Mouse (Mus musculus) hindbrain, embryonic 11.5 days (tissue): ENCODE results near the gene Ndufaf7. TPM values are rescaled to one million over a fixed set of nuclear protein-coding genes. Genes with fewer than 3 reads are reported as not detected.

ENCODE experiments used
- ATAC-seq: fragments of 200-750 bp; cut with Nextera tagmentation; 2 replicates; pipeline ENCODE4 v1.8.0; 2017; ENCODE audit warnings: mild to moderate bottlenecking, moderate TSS enrichment, moderate library complexity; ENCODE audit not compliant: low FRiP score
- DNase-seq: peaks from one replicate; pipeline ENCODE4 v3.0.0-alpha.2; 2015; ENCODE audit warnings: low spot score
- H3K27ac ChIP-seq: fragments of 300-500 bp; sonication (generic); 2 replicates; pipeline ENCODE4 v1.5.1; 2014; ENCODE audit warnings: mild to moderate bottlenecking, low read depth, low read length
- H3K27me3 ChIP-seq: fragments of 300-500 bp; sonication (generic); 2 replicates; pipeline ENCODE4 v1.6.1; 2014; ENCODE audit warnings: mild to moderate bottlenecking, low read length, moderate library complexity, mixed read lengths; ENCODE audit not compliant: control insufficient read depth, insufficient read depth
- H3K36me3 ChIP-seq: fragments of 300-500 bp; sonication (generic); 2 replicates; pipeline ENCODE4 v1.6.1; 2014; ENCODE audit warnings: mild to moderate bottlenecking, low read length, moderate library complexity, mixed read lengths; ENCODE audit not compliant: control insufficient read depth, insufficient read depth
- H3K4me1 ChIP-seq: fragments of 300-500 bp; sonication (generic); replicated peaks from 2 replicates; pipeline ENCODE4 v1.6.1; 2014; ENCODE audit warnings: low read length, mixed read lengths; ENCODE audit not compliant: control insufficient read depth, insufficient read depth
- H3K4me2 ChIP-seq: fragments of 300-500 bp; sonication (generic); replicated peaks from 2 replicates; pipeline ENCODE4 v1.6.1; 2014; ENCODE audit warnings: mild to moderate bottlenecking, low read depth, low read length
- H3K4me3 ChIP-seq: fragments of 300-500 bp; sonication (generic); 2 replicates; pipeline ENCODE4 v1.5.1; 2014; ENCODE audit warnings: low read depth, low read length
- H3K9ac ChIP-seq: fragments of 300-500 bp; sonication (generic); 2 replicates; pipeline ENCODE4 v1.6.1; 2014; ENCODE audit warnings: low read depth, low read length
- H3K9me3 ChIP-seq: fragments of 300-500 bp; sonication (generic); 2 replicates; pipeline ENCODE4 v1.6.1; 2016; ENCODE audit warnings: low read length; ENCODE audit not compliant: control insufficient read depth
- WGBS: fragments of 180-500 bp; shearing (Covaris S2); extraction: QIAGEN DNeasy Blood & Tissue Kit; methylation state at CpG from one replicate; pipeline ENCODE4 v1.1.7; 2014; 5-methylcytosine and 5-hydroxymethylcytosine counted together
- polyA plus RNA-seq: library from polyadenylated mRNA; unstranded; fragments of >200 nt; fragmentation: Nextera tagmentation; extraction: Ambion mirVana; gene quantifications from 2 replicates; pipeline ENCODE4 v1.2.1, GENCODE M21; 2014

Ndufaf7 gene
- polyA plus RNA-seq, 1 experiment from 2014 or later, result 54.3 TPM

GRCm38 (mm10) chr17:78983166-78983565 lies 46.2 kb downstream of the Ndufaf7 start:
- Histone ChIP-seq H3K36me3 (no peaks in the 10 kb centered on the region), H3K9ac (no peak overlapping the region), H3K27me3 (no peaks in the 10 kb centered on the region), H3K4me3 (no peak overlapping the region), H3K9me3 (no peaks in the 10 kb centered on the region), H3K4me1 (no peaks in the 10 kb centered on the region), H3K4me2 (no peak overlapping the region), H3K27ac (no peak overlapping the region)
- no peak for ATAC-seq
- WGBS, result 97% methylated on average over 8 of the region's 8 CpGs
- DNase-seq, result no peak

- 80% methylated on average over 3 of the region's 3 CpGs for WGBS
- no peaks in the 10 kb centered on the region for H3K36me3 ChIP-seq
Measured at GRCm38 (mm10) chr17:78983736-78984135, 46.8 kb downstream of the Ndufaf7 start.

GRCm38 (mm10) chr17:78989015-78989414 lies 52.1 kb downstream of the Ndufaf7 start:
- Histone ChIP-seq H3K27me3 (no peaks in the 10 kb centered on the region), H3K9ac (no peak overlapping the region), H3K4me1 (no peaks in the 10 kb centered on the region), H3K4me2 (no peak overlapping the region), H3K27ac (no peak overlapping the region), H3K9me3 (no peaks in the 10 kb centered on the region), H3K4me3 (no peak overlapping the region), H3K36me3 (no peaks in the 10 kb centered on the region)
- DNase-seq (no peak), ATAC-seq (no peak)
- WGBS, result 79% methylated on average over 8 of the region's 8 CpGs

More at GRCm38 (mm10) chr17:78983736-78984135, 46.8 kb downstream of the Ndufaf7 start:
- Histone ChIP-seq H3K27ac (no peak overlapping the region), H3K4me2 (no peak overlapping the region), H3K27me3 (no peaks in the 10 kb centered on the region), H3K9me3 (no peaks in the 10 kb centered on the region), H3K9ac (no peak overlapping the region), H3K4me1 (no peaks in the 10 kb centered on the region), H3K4me3 (no peak overlapping the region)
- ATAC-seq (no peak), DNase-seq (no peak)

GRCm38 (mm10) chr17:78991549-78991948 lies 54.6 kb downstream of the Ndufaf7 start:
- H3K4me2 ChIP-seq, result no peak overlapping the region
- no peaks in the 10 kb centered on the region for H3K4me1 ChIP-seq
- 97% methylated on average over 2 of the region's 2 CpGs for WGBS
- H3K27me3 ChIP-seq, result no peaks in the 10 kb centered on the region
- H3K36me3 ChIP-seq, result no peaks in the 10 kb centered on the region
- H3K27ac ChIP-seq, result no peak overlapping the region
- DNase-seq (no peak), ATAC-seq (no peak)
- no peaks in the 10 kb centered on the region for H3K9me3 ChIP-seq
- H3K9ac ChIP-seq, result no peak overlapping the region
- H3K4me3 ChIP-seq, result no peak overlapping the region

- no peaks in the 10 kb centered on the region for H3K36me3 ChIP-seq
- H3K4me1 ChIP-seq, result no peaks in the 10 kb centered on the region
- no peak for DNase-seq
- no peak overlapping the region for H3K9ac ChIP-seq
- no peaks in the 10 kb centered on the region for H3K27me3 ChIP-seq
- no peak overlapping the region for H3K4me2 ChIP-seq
- H3K4me3 ChIP-seq, result no peak overlapping the region
- ATAC-seq, result no peak
- no peaks in the 10 kb centered on the region for H3K9me3 ChIP-seq
- no peak overlapping the region for H3K27ac ChIP-seq
- WGBS, result 87% methylated on average over 9 of the region's 9 CpGs
Measured at GRCm38 (mm10) chr17:78992303-78993027, 55.5 kb downstream of the Ndufaf7 start.

- Histone ChIP-seq H3K27ac (no peak overlapping the region), H3K4me2 (no peak overlapping the region), H3K9me3 (no peaks in the 10 kb centered on the region), H3K36me3 (no peaks in the 10 kb centered on the region), H3K4me3 (no peak overlapping the region), H3K9ac (no peak overlapping the region), H3K27me3 (no peaks in the 10 kb centered on the region), H3K4me1 (no peaks in the 10 kb centered on the region)
- 68% methylated on average over 2 of the region's 2 CpGs for WGBS
- DNase-seq, result no peak
- no peak for ATAC-seq
Measured at GRCm38 (mm10) chr17:78993670-78994069, 56.7 kb downstream of the Ndufaf7 start.

GRCm38 (mm10) chr17:78994382-78994781 lies 57.4 kb downstream of the Ndufaf7 start:
- Histone ChIP-seq H3K4me1 (no peaks in the 10 kb centered on the region), H3K9ac (no peak overlapping the region), H3K4me2 (no peak overlapping the region), H3K9me3 (no peaks in the 10 kb centered on the region), H3K27me3 (no peaks in the 10 kb centered on the region), H3K27ac (no peak overlapping the region), H3K36me3 (no peaks in the 10 kb centered on the region), H3K4me3 (no peak overlapping the region)
- WGBS, result 90% methylated on average over 8 of the region's 8 CpGs
- ATAC-seq (no peak), DNase-seq (no peak)

- Histone ChIP-seq H3K4me2 (no peak overlapping the region), H3K9ac (no peak overlapping the region), H3K36me3 (no peaks in the 10 kb centered on the region), H3K27me3 (no peaks in the 10 kb centered on the region), H3K27ac (no peak overlapping the region), H3K4me1 (no peaks in the 10 kb centered on the region), H3K4me3 (no peak overlapping the region), H3K9me3 (no peaks in the 10 kb centered on the region)
- no peak for DNase-seq
- WGBS, result 83% methylated on average over 9 of the region's 9 CpGs
- ATAC-seq, result no peak
Measured at GRCm38 (mm10) chr17:78994931-78995820, 58.2 kb downstream of the Ndufaf7 start.
